Mouse (Mus musculus) hindbrain, embryonic 16.5 days (tissue): Measurements from ENCODE around the gene Rbpj. TPM values are rescaled to one million over a fixed set of nuclear protein-coding genes. Genes with fewer than 3 reads are reported as not detected.

Experiments used
- ATAC-seq: fragments of 200-750 bp; cut with Nextera tagmentation; 2 replicates; pipeline ENCODE4 v1.8.0; 2017; ENCODE audit warnings: moderate TSS enrichment, moderate library complexity
- H3K27ac ChIP-seq: fragments of 300-500 bp; sonication (generic); 2 replicates; pipeline ENCODE4 v1.5.1; 2014; ENCODE audit warnings: low read depth, mild to moderate bottlenecking, control low read depth, low read length, moderate library complexity
- H3K27me3 ChIP-seq: fragments of 300-500 bp; sonication (generic); replicated peaks from 2 replicates; pipeline ENCODE4 v1.6.1; 2014; ENCODE audit warnings: low read length; ENCODE audit not compliant: control insufficient read depth, insufficient read depth
- H3K36me3 ChIP-seq: fragments of 300-500 bp; sonication (generic); 2 replicates; pipeline ENCODE4 v1.6.1; 2014; ENCODE audit warnings: mild to moderate bottlenecking, low read length, moderate library complexity, mixed read lengths; ENCODE audit not compliant: control insufficient read depth, insufficient read depth
- H3K4me1 ChIP-seq: fragments of 300-500 bp; sonication (generic); 2 replicates; pipeline ENCODE4 v1.6.1; 2014; ENCODE audit warnings: low read depth, low read length; ENCODE audit not compliant: control insufficient read depth, insufficient read depth
- H3K4me2 ChIP-seq: fragments of 300-500 bp; sonication (generic); 2 replicates; pipeline ENCODE4 v1.6.1; 2014; ENCODE audit warnings: mild to moderate bottlenecking, low read length, control low read depth, moderate library complexity
- H3K4me3 ChIP-seq: fragments of 300-500 bp; sonication (generic); 2 replicates; pipeline ENCODE4 v1.5.1; 2014; ENCODE audit warnings: mild to moderate bottlenecking, low read length, control low read depth, moderate library complexity
- H3K9ac ChIP-seq: fragments of 300-500 bp; sonication (generic); 2 replicates; pipeline ENCODE4 v1.6.1; 2014; ENCODE audit warnings: low read depth, mild to moderate bottlenecking, control low read depth, low read length, moderate library complexity
- H3K9me3 ChIP-seq: fragments of 300-500 bp; sonication (generic); 2 replicates; pipeline ENCODE4 v1.6.1; 2014; ENCODE audit warnings: mild to moderate bottlenecking, low read length, moderate library complexity; ENCODE audit not compliant: control insufficient read depth
- WGBS: fragments of 180-500 bp; shearing (Covaris S2); extraction: QIAGEN DNeasy Blood & Tissue Kit; methylation state at CpG from one replicate; pipeline ENCODE4 v1.1.7; 2014; 5-methylcytosine and 5-hydroxymethylcytosine counted together
- polyA plus RNA-seq: library from polyadenylated mRNA; unstranded; fragments of >200 nt; fragmentation: Nextera tagmentation; extraction: Ambion mirVana; gene quantifications from 2 replicates; pipeline ENCODE4 v1.2.1, GENCODE M21; 2015

The Rbpj gene
- polyA plus RNA-seq, 1 experiment from 2014 or later = 19.8 TPM

- Histone ChIP-seq H3K36me3 (no peaks in the 10 kb centered on the region), H3K4me3 (peak overlapping the region; percentile 92), H3K9ac (peak overlapping the region; percentile 89), H3K27me3 (no peaks in the 10 kb centered on the region), H3K27ac (peak overlapping the region; percentile 99), H3K4me1 (peaks cover 16% of the 10 kb centered on the region), H3K4me2 (peak overlapping the region; percentile 81), H3K9me3 (no peaks in the 10 kb centered on the region)
- ATAC-seq = peak; percentile 50
- under 1% methylated on average over 17 of the region's 34 CpGs for WGBS
These were observed 122.6 kb downstream of the Rbpj start for GRCm38 (mm10) chr5:53588421-53589171.

- peak overlapping the region; percentile 89 for H3K9ac ChIP-seq
- H3K36me3 ChIP-seq = no peaks in the 10 kb centered on the region
- H3K4me2 ChIP-seq = peak overlapping the region; percentile 81
- H3K27me3 ChIP-seq = no peaks in the 10 kb centered on the region
- H3K4me1 ChIP-seq = peaks cover 21% of the 10 kb centered on the region
- no peaks in the 10 kb centered on the region for H3K9me3 ChIP-seq
- H3K27ac ChIP-seq = peak overlapping the region; percentile 99
- ATAC-seq = peak; percentile 91
- H3K4me3 ChIP-seq = peak overlapping the region; percentile 92
- WGBS = under 1% methylated on average over 62 of the region's 72 CpGs
These were observed 123.4 kb downstream of the Rbpj start for GRCm38 (mm10) chr5:53589172-53589960.

DNA sequence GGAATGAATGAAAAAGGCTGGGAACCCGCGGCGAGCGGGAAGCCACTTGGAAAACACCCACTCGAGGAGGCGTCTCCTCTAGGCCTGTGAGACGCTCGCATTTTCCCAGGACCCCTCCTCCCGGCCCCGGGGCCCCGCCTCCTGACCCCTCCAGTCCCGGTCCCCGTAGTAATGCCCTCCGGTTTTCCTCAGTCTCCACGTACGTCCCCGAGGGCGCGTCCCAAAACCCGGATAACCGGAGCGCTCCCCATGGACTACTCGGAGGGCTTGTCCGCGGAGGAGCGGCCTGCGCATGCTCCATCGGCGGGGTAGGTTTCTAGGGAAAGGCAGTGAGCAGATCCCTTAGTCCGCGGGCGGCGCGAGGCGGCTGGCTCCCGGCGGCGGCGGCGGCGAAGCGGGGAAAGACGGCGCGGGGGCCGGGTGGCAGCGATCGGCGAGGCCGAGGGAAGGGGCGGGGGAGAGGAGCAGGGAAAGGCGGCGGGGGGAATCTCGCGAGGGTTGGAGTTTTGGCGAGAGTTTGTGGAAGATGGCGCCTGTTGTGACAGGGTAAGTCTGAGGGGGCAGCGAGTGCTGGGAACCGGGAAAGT lies 124.3 kb downstream of the Rbpj start:
- H3K9me3 ChIP-seq = no peaks in the 10 kb centered on the region
- peak overlapping the region; percentile 92 for H3K4me3 ChIP-seq
- H3K9ac ChIP-seq = peak overlapping the region; percentile 89
- no peaks in the 10 kb centered on the region for H3K36me3 ChIP-seq
- H3K4me2 ChIP-seq = peak overlapping the region; percentile 81
- no peaks in the 10 kb centered on the region for H3K27me3 ChIP-seq
- under 1% methylated on average over 55 of the region's 59 CpGs for WGBS
- H3K4me1 ChIP-seq = peaks cover 21% of the 10 kb centered on the region
- peak overlapping the region; percentile 99 for H3K27ac ChIP-seq
- ATAC-seq = peak; percentile 86

GRCm38 (mm10) chr5:53590875-53591682 lies 125.1 kb downstream of the Rbpj start:
- H3K4me3 ChIP-seq = peak overlapping the region; percentile 92
- H3K36me3 ChIP-seq = no peaks in the 10 kb centered on the region
- H3K27ac ChIP-seq = peak overlapping the region; percentile 99
- under 1% methylated on average over 31 of the region's 67 CpGs for WGBS
- no peaks in the 10 kb centered on the region for H3K27me3 ChIP-seq
- H3K9ac ChIP-seq = peak overlapping the region; percentile 89
- H3K9me3 ChIP-seq = no peaks in the 10 kb centered on the region
- H3K4me1 ChIP-seq = peaks cover 21% of the 10 kb centered on the region
- H3K4me2 ChIP-seq = peak overlapping the region; percentile 79
- peak; percentile 1; the same call in 1 of the 2 replicates for ATAC-seq

GRCm38 (mm10) chr5:53591683-53592050 lies 125.7 kb downstream of the Rbpj start:
- peak overlapping the region; percentile 89 for H3K9ac ChIP-seq
- WGBS = 2% methylated on average over 8 of the region's 8 CpGs
- H3K27ac ChIP-seq = peak overlapping the region; percentile 99
- H3K9me3 ChIP-seq = no peaks in the 10 kb centered on the region
- H3K4me1 ChIP-seq = peaks cover 21% of the 10 kb centered on the region
- H3K4me2 ChIP-seq = peak overlapping the region; percentile 79
- no peaks in the 10 kb centered on the region for H3K27me3 ChIP-seq
- H3K4me3 ChIP-seq = peak overlapping the region; percentile 92
- no peaks in the 10 kb centered on the region for H3K36me3 ChIP-seq
- ATAC-seq = no peak

DNA sequence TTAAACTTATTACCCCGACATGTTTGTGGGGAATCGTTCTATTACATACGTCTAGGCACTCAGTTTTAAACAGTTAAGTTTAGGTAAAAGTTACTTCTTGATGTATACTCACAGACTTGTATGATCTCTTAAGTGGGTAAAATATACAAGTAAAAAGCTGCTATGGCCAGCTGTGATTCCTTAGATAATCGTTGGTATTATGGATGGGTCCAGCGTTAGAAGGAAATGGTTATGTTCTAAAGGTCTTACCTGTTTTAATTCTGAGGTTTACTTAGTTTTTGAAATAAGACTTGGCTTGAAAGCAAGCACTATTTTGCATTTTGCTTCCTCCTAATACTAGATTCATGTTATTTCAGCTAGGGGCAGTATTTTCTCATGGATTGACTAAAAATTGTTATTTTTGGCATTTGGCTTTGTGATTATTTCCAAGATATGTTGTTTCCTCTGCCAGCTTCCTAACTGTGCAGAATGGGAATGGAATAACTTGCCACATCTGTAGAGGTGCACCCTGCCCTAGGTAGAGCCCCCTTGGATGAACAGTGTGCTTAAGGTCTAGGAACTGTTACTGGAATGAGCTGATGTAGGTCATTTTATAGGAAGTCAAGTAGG lies 127.2 kb downstream of the Rbpj start:
- ATAC-seq = no peak
- WGBS = 84% methylated on average over 5 of the region's 5 CpGs
- no peak overlapping the region for H3K4me3 ChIP-seq
- H3K4me2 ChIP-seq = no peak overlapping the region
- no peaks in the 10 kb centered on the region for H3K27me3 ChIP-seq
- no peak overlapping the region for H3K27ac ChIP-seq
- H3K9me3 ChIP-seq = no peaks in the 10 kb centered on the region
- H3K36me3 ChIP-seq = no peaks in the 10 kb centered on the region
- H3K9ac ChIP-seq = no peak overlapping the region
- H3K4me1 ChIP-seq = peaks cover 20% of the 10 kb centered on the region

DNA sequence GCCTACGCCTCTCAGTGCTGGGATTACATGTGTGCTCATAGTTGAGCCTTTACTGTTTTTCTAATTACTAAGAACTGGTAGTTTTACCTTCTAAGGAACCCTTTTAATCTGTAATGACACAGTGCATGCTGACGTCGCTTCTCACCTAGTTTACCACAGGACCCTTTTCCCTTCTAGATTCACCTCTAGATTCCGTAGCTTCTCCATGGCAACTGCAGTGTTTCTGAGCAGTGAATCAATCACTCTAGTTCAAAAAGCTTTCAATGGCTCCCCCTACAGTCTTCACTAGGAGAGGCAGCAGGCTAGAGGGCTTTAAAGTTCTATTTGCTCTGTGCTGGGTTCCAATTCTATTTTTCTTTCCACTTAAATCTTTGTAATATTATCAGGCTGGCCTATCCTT lies 128.3 kb downstream of the Rbpj start:
- H3K27ac ChIP-seq = no peak overlapping the region
- no peaks in the 10 kb centered on the region for H3K27me3 ChIP-seq
- H3K4me2 ChIP-seq = peak overlapping the region; percentile 39
- 22% methylated on average over 4 of the region's 4 CpGs for WGBS
- no peaks in the 10 kb centered on the region for H3K9me3 ChIP-seq
- no peak for ATAC-seq
- H3K4me3 ChIP-seq = no peak overlapping the region
- H3K9ac ChIP-seq = no peak overlapping the region
- H3K36me3 ChIP-seq = no peaks in the 10 kb centered on the region
- H3K4me1 ChIP-seq = peaks cover 17% of the 10 kb centered on the region

GRCm38 (mm10) chr5:53598510-53598909 lies 132.6 kb downstream of the Rbpj start:
- Histone ChIP-seq H3K9me3 (no peaks in the 10 kb centered on the region), H3K4me3 (no peak overlapping the region), H3K27ac (no peak overlapping the region), H3K4me1 (peaks cover 8% of the 10 kb centered on the region), H3K9ac (no peak overlapping the region), H3K27me3 (no peaks in the 10 kb centered on the region), H3K4me2 (no peak overlapping the region), H3K36me3 (no peaks in the 10 kb centered on the region)
- ATAC-seq = no peak
